Mouse (Mus musculus) layer of hippocampus, postnatal 25 days (tissue): ENCODE data around the gene Marcks. TPM values are rescaled to one million over a fixed set of nuclear protein-coding genes. Genes with fewer than 3 reads are reported as not detected.

ENCODE experiments used
- DNase-seq, 2 experiments: peaks; one replicate each; pipeline ENCODE4 v3.0.0; 2022; ENCODE audit warnings: mixed read lengths in 2 of 2, low spot score in 1 of 2; ENCODE audit errors: extremely low spot score in 1 of 2
- total RNA-seq, 2 experiments: library from RNA; stranded (reverse); gene quantifications; 2 replicates each; pipeline ENCODE4 v1.2.3; 2021

The Marcks gene
- 100 to 1,000 TPM; 130 to 131 TPM for total RNA-seq

DNA sequence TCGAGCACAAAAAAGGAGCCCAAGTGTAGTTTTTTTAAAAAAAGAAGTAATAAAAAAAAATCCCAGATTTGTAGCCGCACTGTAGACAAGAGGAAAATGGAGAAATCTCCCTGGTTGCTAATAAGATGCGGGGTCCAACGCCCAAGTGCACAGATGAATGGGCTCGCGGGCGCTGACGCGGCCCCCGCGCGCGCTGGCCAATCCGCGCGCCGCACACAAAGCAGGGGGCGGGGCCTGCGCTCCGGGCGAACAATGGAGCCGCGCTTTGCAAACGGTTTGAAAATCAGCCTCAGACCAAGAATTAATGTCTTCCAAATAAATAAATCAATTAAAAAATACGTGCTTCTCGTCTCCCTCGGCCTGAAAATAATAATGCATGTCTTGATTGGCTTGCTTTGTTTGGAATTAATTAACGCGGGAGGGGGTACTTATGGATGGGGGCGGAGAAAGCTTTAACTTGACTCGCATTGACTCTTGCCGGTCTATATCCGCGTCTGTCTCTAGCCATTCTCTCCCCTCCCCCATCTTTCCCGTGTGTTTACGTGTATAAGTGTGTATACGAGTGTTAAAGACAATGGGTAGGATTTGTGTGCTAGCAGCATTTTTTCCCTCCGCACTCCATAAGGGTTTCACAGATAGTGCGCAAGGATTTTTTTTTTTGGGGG is at the start of gene Marcks:
Marcks (minus strand) TSS at position 143 of the 665 bp plus-strand sequence.
- DNase-seq: peak; percentile 70 to 76

DNA sequence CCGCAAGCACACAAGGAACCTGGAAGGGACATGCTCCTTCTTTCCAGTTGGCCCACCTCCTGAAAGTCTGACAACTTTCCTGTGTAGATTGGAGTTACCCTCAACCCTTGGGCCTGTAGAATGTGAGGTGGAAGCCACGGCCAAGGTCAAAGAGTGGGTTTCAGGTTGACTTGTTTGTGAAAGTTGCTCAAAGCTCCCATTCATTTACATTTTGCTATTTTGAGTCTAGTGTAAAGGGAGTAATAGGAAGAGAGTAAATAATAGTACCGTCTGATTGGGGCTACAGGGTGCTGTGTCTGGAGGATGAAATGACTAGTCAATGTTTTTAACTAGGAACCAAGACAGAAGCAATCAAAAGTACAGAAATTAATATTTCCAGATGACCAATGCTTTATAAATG is 38.4 kb upstream of the Marcks start:
- no peak for DNase-seq

DNA sequence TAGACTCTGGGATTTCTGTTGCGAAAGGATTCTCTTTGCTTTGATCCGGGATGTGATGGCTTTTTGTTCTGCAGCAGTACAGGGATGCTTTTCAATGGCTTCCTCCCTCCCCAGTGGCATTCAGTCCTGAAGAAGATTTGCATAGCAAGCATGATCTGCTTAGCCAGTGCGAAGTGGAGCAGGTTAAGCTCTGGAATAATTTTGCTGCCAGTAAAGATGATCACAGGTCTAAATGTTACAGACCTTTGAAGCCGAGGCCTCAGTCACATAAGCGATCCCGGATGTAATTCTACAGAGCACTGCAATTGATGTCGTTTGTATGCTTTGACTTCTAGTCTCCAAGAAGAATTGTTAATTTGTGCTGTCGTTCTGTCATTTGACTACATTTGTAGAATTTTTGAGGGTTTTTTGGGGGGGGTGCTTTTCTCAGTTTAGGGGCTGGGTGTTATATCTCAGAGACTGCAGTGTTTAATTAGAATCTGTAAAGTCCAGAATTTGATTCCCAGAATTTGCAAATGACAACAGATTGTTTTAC is 33.8 kb upstream of the Marcks start:
- no peak for DNase-seq

DNA sequence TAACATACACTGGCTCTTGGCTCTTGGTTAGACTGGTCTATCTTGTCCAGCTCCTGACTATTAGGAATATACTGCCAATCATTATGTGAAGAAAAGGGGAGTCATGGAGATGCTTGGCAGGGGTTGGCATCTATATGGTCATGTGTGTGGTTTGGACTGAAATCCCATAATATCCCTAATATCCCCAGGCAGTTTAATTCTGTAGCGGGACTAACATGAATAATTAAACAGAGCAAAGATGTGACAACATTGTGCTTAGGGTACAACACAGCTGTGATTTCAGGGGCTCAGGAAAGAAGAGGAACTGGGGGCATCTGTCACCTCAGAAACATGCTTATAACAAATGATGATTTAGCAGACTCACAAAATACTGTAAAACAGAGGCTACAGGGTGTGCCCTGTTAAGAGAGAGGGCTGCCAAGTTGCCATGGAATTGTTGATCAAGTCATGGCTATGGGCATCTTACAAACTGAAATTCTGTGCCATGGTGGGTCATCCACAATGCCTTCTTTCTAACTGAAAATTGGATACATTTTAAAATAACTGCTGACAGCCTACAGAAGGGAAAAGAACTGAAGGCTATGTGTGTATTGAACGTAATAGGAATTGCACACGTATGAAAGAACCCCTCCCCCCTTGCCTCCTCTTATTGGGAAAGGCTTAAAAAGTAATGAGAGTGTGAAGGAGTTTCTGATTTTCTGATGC is 33.1 kb upstream of the Marcks start:
- no peak for DNase-seq

DNA sequence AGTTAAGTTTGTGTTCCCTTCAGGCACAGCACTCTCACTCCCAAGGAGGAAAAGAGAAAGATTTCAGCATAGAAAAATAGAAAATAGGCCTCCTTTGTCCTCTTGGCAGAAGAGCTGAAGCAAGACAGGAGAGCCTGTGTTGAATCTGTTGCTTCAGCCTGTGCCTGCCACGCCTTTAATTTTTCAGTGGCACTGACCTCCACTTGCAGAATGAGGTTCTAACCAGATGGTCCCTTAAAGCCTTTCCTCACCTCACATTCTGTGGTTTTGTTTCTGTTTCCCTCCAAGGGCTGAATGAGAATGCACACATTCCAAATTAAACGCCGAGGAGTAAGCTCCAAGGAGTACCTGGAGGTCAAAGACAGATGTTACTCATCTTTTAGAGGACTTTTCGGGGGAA is 32.2 kb upstream of the Marcks start:
- no peak for DNase-seq

DNA sequence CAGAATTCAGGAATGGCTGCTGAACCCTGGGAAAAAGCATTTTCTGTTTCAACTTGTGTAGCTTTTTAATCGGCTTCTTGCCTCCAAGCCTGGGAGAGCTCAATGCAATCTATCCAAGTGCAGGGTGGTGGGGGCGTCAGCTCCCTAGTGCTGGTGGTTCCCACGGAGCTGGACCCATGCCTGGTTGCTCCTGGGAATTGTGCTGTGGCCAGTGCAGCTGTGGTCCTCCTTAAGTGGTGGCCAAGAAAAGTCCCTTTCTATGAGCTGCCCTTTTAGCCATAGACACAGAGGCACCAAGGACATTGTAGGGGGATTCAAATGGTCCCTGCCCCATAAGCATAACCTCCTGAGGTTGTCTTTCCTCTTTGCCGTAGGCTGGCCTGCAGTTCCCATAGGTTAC is 31.7 kb upstream of the Marcks start:
- peak in 1 of 2 experiments; percentile 20 for DNase-seq

DNA sequence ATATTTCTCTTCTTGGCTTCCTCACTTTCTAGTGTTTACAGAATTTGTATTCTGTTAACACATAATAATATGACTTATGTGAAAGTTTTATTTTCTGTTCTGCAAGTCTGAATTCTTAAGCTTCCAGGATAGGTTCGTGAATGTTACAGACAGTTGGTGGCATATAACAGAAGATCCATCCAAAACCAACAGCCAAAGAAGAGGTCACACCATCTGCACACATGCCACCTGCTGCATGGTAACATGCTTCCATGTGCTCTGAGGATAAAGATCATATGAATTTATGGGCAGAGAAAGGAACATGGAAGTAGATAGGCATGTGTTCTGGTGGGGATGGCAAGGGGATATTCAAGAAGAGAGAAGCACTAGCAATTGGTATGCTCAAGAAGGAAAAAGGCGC is 28.8 kb upstream of the Marcks start:
- no peak for DNase-seq

DNA sequence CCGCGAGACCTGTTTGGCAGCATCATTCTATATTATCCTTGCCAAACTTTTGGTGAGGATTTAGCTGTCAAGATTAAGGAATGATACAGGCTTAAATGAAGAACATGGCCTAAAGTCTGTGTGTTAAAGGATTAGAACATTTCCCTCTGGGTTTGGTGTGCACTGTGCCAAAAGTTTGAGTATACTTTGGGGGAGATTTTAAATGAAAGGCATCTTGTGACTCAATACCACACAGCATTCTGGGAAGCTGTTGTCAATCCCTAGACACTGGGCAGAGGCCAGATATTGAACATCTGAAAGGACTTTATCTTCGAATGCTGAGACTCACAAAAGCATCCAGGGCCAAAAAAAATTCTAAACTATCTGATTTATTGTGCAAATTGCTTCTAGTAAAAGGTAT is 21.0 kb upstream of the Marcks start:
- no peak for DNase-seq

DNA sequence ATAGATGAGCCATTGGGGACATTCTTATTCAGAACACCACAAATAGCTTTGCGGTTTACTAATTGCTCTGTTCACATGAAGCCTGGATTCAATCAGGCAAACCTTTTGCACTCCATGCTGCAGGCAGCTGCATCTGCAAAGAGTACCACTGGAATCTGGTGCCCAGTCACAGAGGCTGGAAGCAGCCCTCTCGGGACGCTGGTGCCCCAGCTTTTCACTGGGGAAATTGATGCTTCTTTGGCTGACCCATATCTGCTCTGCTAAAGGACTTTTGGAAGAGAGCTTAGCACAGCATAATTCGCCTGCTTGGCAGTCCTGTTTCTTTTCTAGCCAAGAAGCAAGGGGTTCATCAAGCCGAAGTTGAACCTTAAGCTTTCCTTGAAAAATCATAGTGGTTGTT is 18.4 kb upstream of the Marcks start:
- no peak for DNase-seq

DNA sequence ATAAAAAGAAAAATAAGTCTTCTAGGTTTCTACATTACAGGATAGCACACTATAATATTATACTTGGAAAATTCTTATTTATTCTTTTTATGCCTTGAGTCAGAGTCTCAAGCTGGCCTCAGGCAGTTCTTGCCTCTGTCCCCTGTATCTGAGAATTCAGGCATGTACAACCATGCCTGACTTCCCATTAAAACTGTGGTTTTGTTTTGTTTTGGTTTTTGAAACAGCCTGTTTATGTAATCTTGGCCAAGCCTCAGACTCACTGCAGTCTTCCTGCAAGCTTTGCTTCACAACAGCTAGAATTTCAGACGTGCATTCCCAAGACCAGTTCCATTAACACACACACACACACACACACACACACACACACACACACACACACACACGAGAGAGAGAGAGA is 16.4 kb upstream of the Marcks start:
- no peak for DNase-seq

DNA sequence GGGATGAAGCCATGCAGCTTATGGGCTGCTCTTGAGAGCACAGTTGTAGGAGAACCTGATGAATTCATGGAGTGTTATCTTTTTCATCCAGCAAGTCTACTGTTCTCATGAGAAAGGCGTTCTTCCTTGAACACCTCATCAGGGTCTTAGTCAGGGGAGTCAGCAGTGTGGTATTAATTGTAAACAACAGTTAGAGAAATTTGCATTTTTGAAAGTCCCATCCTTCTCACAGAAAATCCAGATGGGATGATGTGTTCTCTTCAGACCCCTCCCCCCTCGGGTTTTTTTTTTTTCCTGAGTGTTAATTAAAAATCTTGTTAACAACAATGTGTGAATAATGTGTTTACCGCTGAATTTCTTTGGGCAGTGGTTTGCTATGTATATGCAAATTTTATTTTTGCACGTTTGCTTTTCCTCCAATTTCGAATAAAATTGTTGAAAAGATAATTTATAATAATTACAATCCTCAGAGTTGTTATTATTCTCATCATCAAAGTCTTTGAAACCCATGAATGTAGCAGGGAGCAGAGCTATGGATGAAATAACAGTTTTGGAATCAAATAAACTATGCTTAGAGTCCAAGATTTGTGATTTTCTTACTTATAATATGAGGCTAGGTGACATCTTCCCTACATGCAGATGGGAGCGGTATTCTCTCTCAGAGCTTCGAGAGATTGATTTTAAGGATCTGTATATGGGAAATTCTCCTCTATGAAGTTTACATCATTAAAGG is 13.0 kb upstream of the Marcks start:
- DNase-seq: no peak

DNA sequence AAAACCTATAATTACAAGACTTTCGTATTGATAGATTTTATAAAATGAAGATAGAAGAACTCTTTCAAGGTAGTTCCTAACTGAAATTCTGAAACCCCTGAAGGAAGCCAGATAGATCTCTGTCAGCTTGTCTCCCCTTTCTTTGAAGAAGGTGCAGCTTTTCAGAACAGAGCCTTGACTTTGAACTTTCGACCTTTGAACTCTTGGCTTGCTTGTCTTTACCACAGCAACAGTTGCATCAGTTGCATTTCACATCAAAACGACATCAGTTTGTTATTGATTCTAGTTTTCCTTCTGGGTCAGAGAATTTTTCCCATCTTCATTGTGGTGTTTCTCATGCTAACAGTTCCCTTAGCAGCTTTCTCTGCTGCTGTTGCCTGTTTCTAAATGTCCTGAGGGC is 9.3 kb upstream of the Marcks start:
- no peak for DNase-seq

DNA sequence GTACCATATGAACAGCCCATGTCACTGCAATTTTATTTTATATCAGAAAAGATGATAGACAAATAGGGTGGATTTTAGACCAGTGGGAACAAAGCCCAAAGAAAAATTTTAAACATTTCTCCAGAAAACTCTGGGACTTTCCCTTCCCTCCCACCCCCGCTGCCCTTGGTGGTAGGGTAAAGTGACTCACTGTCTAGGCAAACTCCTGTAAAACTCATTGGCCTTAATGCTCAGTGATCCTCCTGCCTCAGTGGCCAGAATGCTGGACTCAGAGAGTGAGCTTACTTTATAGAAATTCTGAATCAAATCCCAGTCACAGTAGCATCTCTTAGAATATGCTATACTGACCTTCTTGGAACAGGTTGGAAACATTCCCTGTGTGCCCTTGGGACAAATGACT is 6.7 kb upstream of the Marcks start:
- DNase-seq: no peak

DNA sequence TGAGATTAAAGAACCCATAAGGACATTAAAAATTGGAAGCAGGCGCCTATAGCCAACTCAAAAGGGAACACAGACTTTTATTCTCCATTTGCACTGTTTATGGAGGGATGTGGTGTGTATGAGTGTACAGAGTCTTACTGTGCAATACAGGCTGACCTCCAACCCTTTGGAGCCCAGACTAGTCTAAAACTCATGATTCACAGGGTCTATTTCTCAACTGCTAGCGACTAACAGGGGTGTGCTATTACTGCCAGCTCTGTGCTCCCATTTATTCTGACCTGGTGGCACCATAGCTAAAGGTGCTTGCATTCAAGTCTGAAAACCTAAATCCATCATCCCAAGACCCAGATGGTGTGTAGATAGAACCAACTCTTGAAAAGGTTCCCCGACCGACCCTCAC is 2.9 kb upstream of the Marcks start:
- DNase-seq: no peak

DNA sequence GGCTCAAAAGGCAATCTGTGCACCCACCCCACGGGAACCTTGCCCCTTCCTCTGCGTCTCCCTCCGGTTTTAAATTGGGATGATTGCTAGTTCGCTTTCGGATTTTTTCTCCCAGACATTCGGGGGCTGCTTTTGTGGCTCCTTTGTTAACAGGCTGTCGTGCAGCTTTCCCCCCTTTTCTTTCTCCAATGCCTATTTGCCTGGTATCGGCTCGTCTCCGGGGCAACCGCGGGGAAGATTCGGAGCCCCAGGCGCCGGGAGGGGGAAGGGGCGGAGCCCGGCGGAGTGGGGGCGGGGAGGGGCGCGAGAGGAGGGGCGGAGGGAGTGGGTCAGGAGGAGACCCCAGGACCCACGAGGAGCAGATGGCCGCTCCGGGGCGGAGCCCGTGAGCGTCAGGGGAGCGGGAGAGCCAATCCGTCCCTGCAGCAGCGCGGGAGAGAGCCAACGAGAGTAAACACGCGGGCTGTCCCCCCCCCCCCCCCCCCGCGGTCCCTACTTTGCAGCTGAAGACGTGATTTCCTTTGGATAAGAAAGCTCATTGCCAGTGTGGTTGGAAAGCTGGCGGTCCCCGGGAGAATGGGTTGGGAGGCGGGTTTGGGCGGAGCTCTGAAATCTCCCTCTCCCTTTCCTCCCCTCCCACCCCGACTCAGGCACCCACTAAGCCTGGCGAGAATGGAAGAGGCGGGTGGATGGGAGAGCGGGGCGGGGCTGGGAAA is 2.2 kb upstream of the Marcks start:
- DNase-seq: peak; percentile 70 to 71

DNA sequence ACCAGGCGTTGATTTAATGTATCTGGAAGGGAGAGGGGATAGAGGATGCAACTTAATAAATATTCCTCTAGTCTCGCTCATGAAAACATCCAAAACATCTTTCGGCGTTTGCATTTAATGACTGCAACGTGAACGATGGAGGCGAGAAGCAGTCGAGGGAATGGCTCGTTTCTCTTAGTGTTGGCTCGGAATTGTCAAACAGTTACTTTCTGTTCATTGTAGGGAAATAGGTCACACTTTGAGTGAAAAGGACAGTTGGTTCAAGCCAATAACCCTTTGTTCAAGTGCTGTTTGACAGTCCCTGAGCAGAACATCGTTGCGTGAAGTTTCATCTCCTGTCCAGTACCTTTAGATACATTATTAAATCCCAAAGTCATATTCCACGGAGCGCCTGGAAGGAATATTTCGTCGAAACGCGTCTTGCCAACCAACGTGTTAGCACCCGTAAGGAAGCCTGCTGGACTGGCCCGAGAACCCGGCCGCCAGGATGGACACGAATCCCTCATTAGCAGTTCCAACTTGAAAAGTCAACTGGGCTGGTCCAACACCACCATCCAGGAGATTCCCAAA is 1.5 kb upstream of the Marcks start:
- DNase-seq: peak in 1 of 2 experiments; percentile 4

DNA sequence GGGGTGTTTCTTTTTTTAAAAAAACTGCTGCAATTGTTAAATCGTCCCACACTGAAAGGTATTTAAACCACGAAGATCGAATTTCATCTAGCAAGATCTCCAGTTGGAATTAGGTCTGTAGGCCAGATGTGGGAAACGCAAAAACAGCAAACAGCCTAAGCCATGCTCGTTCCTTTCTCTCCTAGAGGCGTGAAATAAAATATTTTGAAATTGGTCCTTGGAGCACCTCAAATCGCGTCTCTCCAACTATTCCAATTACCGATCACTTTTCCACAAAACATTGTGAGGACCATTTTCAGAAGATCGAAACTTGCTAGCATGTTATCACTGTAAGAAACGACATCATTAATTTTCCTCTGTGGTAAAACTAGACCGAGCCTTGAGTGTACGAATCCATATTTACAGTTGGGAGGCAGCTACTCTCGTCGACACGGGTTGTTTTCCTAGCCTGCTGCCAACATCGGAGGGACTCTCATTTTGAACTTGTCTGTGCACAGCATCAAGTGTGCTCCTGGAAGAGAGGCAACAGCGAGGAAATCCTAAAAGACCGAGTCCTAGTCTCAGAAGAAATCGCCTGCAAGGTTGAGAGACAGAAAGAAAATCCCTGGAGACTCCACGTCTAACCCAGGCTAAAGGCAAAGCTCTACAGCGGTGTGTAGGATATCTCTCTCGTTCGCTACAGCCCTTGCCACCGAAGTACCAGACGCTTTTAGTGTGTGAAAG is 884 bp upstream of the Marcks start:
- peak; percentile 6 to 28 for DNase-seq

DNA sequence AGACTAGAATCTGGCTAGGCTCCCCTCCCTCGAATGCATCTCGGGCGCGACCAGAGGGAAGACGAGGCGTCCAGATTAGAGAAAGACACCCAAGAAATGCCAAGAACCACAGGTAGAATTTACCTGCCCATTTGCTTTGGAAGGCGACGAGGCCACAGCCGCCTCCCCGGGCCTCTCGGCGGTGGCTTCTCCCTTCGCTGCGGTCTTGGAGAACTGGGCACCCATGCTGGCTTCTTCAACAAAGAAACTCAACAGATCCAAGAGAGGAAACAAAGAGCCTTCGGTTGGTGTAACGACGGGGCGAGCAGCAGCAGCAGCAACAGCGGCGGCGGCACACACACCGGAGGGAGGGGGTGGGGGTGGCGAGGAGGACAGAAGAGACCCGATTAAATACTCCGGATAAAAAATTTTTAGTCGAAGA is 399 bp downstream of the Marcks start:
- DNase-seq: peak; percentile 32 to 41

DNA sequence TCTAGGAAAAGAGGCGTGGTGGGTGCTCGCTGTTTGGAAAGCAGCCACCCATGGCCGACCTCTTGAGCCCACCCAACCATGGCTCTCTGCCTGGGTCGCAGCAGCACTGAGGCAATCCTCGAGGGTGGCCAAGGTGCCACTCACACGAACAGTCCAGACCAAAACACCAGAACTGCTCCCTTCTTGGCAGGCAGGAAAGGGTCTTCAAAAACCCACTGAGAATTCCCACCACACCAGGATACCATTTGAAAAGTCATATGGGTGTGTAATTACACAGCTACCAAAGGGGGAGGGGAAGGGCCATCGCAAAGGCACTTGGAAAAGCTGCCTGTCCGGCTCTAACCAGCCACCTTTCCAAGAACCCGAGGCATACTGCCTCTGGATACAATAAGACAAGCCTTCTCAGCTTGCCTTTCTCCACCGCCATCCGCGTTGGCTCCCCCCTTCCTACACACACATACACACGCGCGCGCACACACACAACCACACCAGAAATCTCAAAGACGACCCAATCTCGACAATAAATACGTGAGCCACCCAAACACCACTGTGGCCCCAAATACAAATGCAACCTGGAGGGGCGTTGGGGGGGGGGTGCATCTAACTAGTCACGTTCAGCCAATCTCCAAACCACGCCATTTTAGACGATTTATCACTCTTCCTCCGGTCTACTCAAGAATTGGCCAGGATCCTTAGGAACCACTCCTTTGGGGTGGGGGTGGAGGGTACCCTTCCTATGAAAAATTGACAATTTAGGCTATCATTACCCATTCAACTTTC is 999 bp downstream of the Marcks start:
- peak; percentile 48 to 49 for DNase-seq
